9 mouse cellular contexts compared by ENCODE assay signal in genomic region chr1:54912290-54913062, GRCm38 (mm10). TPM values are rescaled to one million over a fixed set of nuclear protein-coding genes. Genes with fewer than 3 reads are reported as not detected.
A peak's percentile ranks its signal among the peaks of the same experiment; 100 is the strongest.
DNase-seq lines count a peak whose midpoint lies in the region; ATAC-seq and TF ChIP-seq lines count a peak whose summit lies in the region.
"Had no signal": no experiment of that assay in that cellular context is flagged by ENCODE, and none has a peak within 500 bp of the region (broad histone marks: within the 10 kb centered on the region; RNA-seq: fewer than 3 reads in every experiment).

No protein-coding gene starts in this region.

- H3K9ac ChIP-seq in hindbrain, postnatal 0 days (replicated peaks; ENCODE audit: low read length), result no peak overlapping the region
- no peak overlapping the region for H3K9ac ChIP-seq in hindbrain, embryonic 13.5 days

- ATAC-seq in hindbrain, postnatal 0 days, result 0 out of 2 replicates have a peak, but pooled peaks have one; percentile 27
- ATAC-seq in hindbrain, embryonic 13.5 days (ENCODE audit: low FRiP score), result no peak
- ATAC-seq in common myeloid progenitor, adult 5-6 weeks (replicated peaks; ENCODE audit: low read depth, poor library complexity, severe bottlenecking), result peak; percentile 74
- peak; percentile 9 for ATAC-seq in inflammation-experienced regulatory T-cells, adult 6 months

- 0 out of 2 replicates have a peak, but pooled peaks cover 6% of the 10 kb centered on the region for H3K4me1 ChIP-seq in hindbrain, postnatal 0 days (ENCODE audit: insufficient read depth, low read length)
- H3K4me1 ChIP-seq in hindbrain, embryonic 13.5 days (replicated peaks), result peaks cover 21% of the 10 kb centered on the region

- H3K4me2 ChIP-seq in hindbrain, postnatal 0 days (ENCODE audit: low read depth, low read length), result no peak overlapping the region
- H3K4me2 ChIP-seq in hindbrain, embryonic 13.5 days, result no peak overlapping the region

- no peaks in the 10 kb centered on the region for H3K9me3 ChIP-seq in hindbrain, postnatal 0 days (ENCODE audit: low read length)
- no peaks in the 10 kb centered on the region for H3K9me3 ChIP-seq in hindbrain, embryonic 13.5 days

- H3K27ac ChIP-seq in hindbrain, postnatal 0 days, result no peak overlapping the region
- no peak overlapping the region for H3K27ac ChIP-seq in hindbrain, embryonic 13.5 days

- H3K36me3 ChIP-seq in hindbrain, postnatal 0 days (ENCODE audit: insufficient read depth, low read length), result no peaks in the 10 kb centered on the region
- no peaks in the 10 kb centered on the region for H3K36me3 ChIP-seq in hindbrain, embryonic 13.5 days

- H3K27me3 ChIP-seq in hindbrain, postnatal 0 days (ENCODE audit: insufficient read depth, low read length), result no peaks in the 10 kb centered on the region
- no peaks in the 10 kb centered on the region for H3K27me3 ChIP-seq in hindbrain, embryonic 13.5 days

- TF ChIP-seq CTCF in hindbrain, postnatal 0 days (IDR thresholded peaks at IDR 0.05; ENCODE audit: low read depth), result no peak

- no peak overlapping the region for H3K4me3 ChIP-seq in hindbrain, postnatal 0 days (ENCODE audit: low read length)
- H3K4me3 ChIP-seq in hindbrain, embryonic 13.5 days, result no peak overlapping the region

- no peak for DNase-seq in hindbrain, postnatal 0 days (ENCODE audit: low spot score)
- peak; percentile 41 for DNase-seq in A20 (ENCODE audit: low read depth, low spot score)
- DNase-seq in frontal cortex, postnatal 36 days (ENCODE audit: low spot score in 2 of 2), result no peak
- no peak for DNase-seq in thymus, postnatal 14 days
- no peak for DNase-seq in B cell, adult 2 months
- DNase-seq: cerebellum, postnatal 14 days had no signal

- 58% methylated on average over 7 of the region's 7 CpGs for WGBS in hindbrain, postnatal 0 days
- WGBS in hindbrain, embryonic 13.5 days, result 76% methylated on average over 7 of the region's 7 CpGs

RNA-seq across cellular contexts. Expression of gene Ankrd44, which starts 13.7 kb away (rescaled TPM):
- total RNA-seq in hindbrain, postnatal 0 days (2014; rRNA removed), result 41.9 and 82.9 TPM in 2 replicates
- 13.7 and 13.8 TPM in 2 replicates for polyA plus RNA-seq in hindbrain, postnatal 0 days (2015; fragmentation: Nextera tagmentation; extraction: Ambion mirVana)
- polyA plus RNA-seq in hindbrain, embryonic 13.5 days (2015; fragmentation: Nextera tagmentation; extraction: Ambion mirVana), result 20.9 and 21.1 TPM in 2 replicates
- total RNA-seq in common myeloid progenitor, adult 5-6 weeks (2017), result 38.8 and 51.0 TPM in 2 replicates
- 100 to 1,000 TPM; 141 to 193 (median 187) TPM for polyA plus RNA-seq in inflammation-experienced regulatory T-cells, adult 6 months (2017; shearing (Covaris generic))
